Mouse (Mus musculus) myocyte (in vitro differentiated cells): ENCODE results near the gene Cryzl2.

Experiments
- MYOG ChIP-seq, 3 experiments: IDR thresholded peaks; one replicate each; pipeline ENCODE4 v1.6.1; 2011; ENCODE audit warnings: control low read depth in 2 of 3, low read depth in 2 of 3, mild to moderate bottlenecking in 2 of 3; ENCODE audit not compliant: insufficient read length in 2 of 3, control insufficient read depth in 1 of 3, insufficient read depth in 1 of 3
- POLR2A ChIP-seq: IDR thresholded peaks from one replicate; pipeline ENCODE4 v1.6.1; 2011; ENCODE audit warnings: low read depth, mild to moderate bottlenecking, control low read depth, moderate library complexity; ENCODE audit not compliant: insufficient read length

DNA sequence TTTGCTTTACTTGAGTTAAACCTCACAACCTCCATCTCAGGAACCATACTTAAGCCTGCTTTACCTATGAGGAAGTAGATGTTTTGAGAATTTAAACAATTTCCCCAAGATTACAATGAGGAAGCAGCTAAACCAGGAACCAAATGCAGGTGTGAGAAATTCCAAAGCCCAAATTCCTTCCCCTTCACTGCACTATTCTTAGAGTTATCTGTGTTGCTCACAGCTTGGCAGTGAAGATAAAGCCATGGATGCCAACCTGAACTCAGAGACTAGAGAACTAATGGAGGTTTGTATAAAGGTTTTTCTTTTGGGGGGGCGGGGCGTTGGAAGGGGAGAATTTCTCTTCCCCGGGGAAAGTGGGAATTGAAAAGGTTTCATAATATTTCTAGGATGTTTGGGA lies 6.1 kb upstream of the Cryzl2 start:
- TF ChIP-seq MYOG (IDR thresholded peaks at IDR 0.05; ENCODE audit: control insufficient read depth in 1 of 3, insufficient read depth in 1 of 3, insufficient read length in 2 of 3, low read depth in 2 of 3), result no peak
- TF ChIP-seq POLR2A, result no peak
